Mouse (Mus musculus): Measurements from ENCODE around the gene Disc1.

DNA sequence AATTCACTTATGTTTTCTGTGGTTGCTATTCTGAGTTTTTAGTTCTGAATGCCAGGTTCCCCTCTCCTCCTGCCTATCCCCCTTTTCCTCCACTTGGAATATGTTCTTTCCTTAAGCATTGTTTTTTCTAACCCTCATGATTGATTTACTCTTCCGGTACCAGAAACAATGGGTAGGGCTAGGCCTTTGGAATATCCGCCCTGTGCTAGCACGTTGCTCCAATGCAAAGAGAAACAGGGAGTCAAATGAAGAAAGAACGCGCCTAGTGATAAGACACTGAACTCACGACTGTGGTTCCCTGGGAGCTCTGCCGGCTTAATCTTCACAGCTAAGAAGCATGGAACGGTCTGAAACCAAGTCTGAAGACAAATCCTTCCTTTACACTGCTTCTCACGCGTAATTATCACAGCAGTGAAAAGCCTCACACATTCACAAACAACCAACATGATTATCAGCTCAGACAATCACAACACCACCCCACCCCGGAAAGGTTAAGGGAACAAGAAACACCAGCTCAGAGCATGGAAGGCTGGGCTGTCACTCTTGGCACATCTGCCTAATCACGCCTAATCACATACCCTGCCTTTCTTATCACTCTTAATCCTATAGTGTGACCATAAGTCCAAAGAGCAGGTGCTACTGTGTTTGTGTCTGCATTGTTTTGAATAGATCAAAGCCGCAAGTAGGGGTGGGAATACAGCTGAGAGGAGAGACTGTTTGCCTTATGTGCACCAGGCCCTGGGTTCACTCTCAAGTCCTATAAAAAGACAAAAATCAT is 218.3 kb downstream of the Disc1 start:
- TF ChIP-seq CTCF (IDR thresholded peaks at IDR 0.05; ENCODE audit: borderline replicate concordance, insufficient read depth, low read depth, low read length) (no peak), POLR2A (IDR thresholded peaks at IDR 0.05; ENCODE audit: borderline replicate concordance, insufficient read depth, low read length) (no peak)
